Mouse (Mus musculus): Measurements from ENCODE around the gene Hebp1. TPM values are rescaled to one million over a fixed set of nuclear protein-coding genes. Genes with fewer than 3 reads are reported as not detected.
A peak's percentile ranks its signal among the peaks of the same experiment; 100 is the strongest.

The Hebp1 gene
- polyA plus RNA-seq, 1 experiment from 2014 or later, result 59.1 TPM

- WGBS, result 92% methylated on average over 6 of the region's 6 CpGs
Observed at GRCm38 (mm10) chr6:135230586-135230985, 32.8 kb upstream of the Hebp1 start.

GRCm38 (mm10) chr6:135228465-135228941 lies 30.7 kb upstream of the Hebp1 start:
- Histone ChIP-seq H3K4me1 (replicated peaks; ENCODE audit: control insufficient read depth, insufficient read depth, low read length) (peaks cover 11% of the 10 kb centered on the region; the same call in 1 of the 2 replicates), H3K9me3 (ENCODE audit: control insufficient read depth, low read length) (no peaks in the 10 kb centered on the region), H3K4me2 (no peak overlapping the region), H3K4me3 (ENCODE audit: low read depth, low read length) (no peak overlapping the region), H3K9ac (ENCODE audit: low read depth, low read length) (no peak overlapping the region), H3K36me3 (ENCODE audit: control insufficient read depth, insufficient read depth, low read length) (0 out of 2 replicates have a peak, but pooled peaks cover 2% of the 10 kb centered on the region), H3K27me3 (replicated peaks; ENCODE audit: control insufficient read depth, insufficient read depth, low read length) (no peaks in the 10 kb centered on the region), H3K27ac (ENCODE audit: low read depth, low read length) (no peak overlapping the region)
- DNase-seq (ENCODE audit: low spot score), result no peak
- ATAC-seq (replicated peaks; ENCODE audit: low FRiP score), result peak; percentile 42; the same call in 1 of the 2 replicates
- 54% methylated on average over 10 of the region's 10 CpGs for WGBS

More at GRCm38 (mm10) chr6:135230586-135230985, 32.8 kb upstream of the Hebp1 start:
- no peak overlapping the region for H3K4me2 ChIP-seq
- no peak overlapping the region for H3K9ac ChIP-seq (ENCODE audit: low read depth, low read length)
- H3K4me1 ChIP-seq (replicated peaks; ENCODE audit: control insufficient read depth, insufficient read depth, low read length), result peaks cover 11% of the 10 kb centered on the region; the same call in 1 of the 2 replicates
- H3K9me3 ChIP-seq (ENCODE audit: control insufficient read depth, low read length), result no peaks in the 10 kb centered on the region
- DNase-seq (ENCODE audit: low spot score) (no peak), ATAC-seq (replicated peaks; ENCODE audit: low FRiP score) (no peak)
- H3K36me3 ChIP-seq (ENCODE audit: control insufficient read depth, insufficient read depth, low read length), result peaks cover 2% of the 10 kb centered on the region; the same call in 1 of the 2 replicates
- no peaks in the 10 kb centered on the region for H3K27me3 ChIP-seq (replicated peaks; ENCODE audit: control insufficient read depth, insufficient read depth, low read length)
- no peak overlapping the region for H3K27ac ChIP-seq (ENCODE audit: low read depth, low read length)
- H3K4me3 ChIP-seq (ENCODE audit: low read depth, low read length), result no peak overlapping the region

- WGBS, result 67% methylated on average over 6 of the region's 6 CpGs
- Histone ChIP-seq H3K36me3 (ENCODE audit: control insufficient read depth, insufficient read depth, low read length) (0 out of 2 replicates have a peak, but pooled peaks cover 2% of the 10 kb centered on the region), H3K4me2 (no peak overlapping the region), H3K9me3 (ENCODE audit: control insufficient read depth, low read length) (no peaks in the 10 kb centered on the region), H3K27ac (ENCODE audit: low read depth, low read length) (no peak overlapping the region), H3K4me1 (replicated peaks; ENCODE audit: control insufficient read depth, insufficient read depth, low read length) (peaks cover 7% of the 10 kb centered on the region; the same call in 1 of the 2 replicates), H3K4me3 (ENCODE audit: low read depth, low read length) (no peak overlapping the region), H3K27me3 (replicated peaks; ENCODE audit: control insufficient read depth, insufficient read depth, low read length) (no peaks in the 10 kb centered on the region), H3K9ac (ENCODE audit: low read depth, low read length) (no peak overlapping the region)
- no peak for DNase-seq (ENCODE audit: low spot score)
- no peak for ATAC-seq (replicated peaks; ENCODE audit: low FRiP score)
Observed at GRCm38 (mm10) chr6:135223786-135224416, 26.1 kb upstream of the Hebp1 start.

- WGBS, result 90% methylated on average over 5 of the region's 5 CpGs
- Histone ChIP-seq H3K4me3 (ENCODE audit: low read depth, low read length) (no peak overlapping the region), H3K27me3 (replicated peaks; ENCODE audit: control insufficient read depth, insufficient read depth, low read length) (no peaks in the 10 kb centered on the region), H3K27ac (ENCODE audit: low read depth, low read length) (no peak overlapping the region), H3K9ac (ENCODE audit: low read depth, low read length) (no peak overlapping the region), H3K36me3 (ENCODE audit: control insufficient read depth, insufficient read depth, low read length) (no peaks in the 10 kb centered on the region), H3K4me1 (replicated peaks; ENCODE audit: control insufficient read depth, insufficient read depth, low read length) (no peaks in the 10 kb centered on the region), H3K4me2 (no peak overlapping the region), H3K9me3 (ENCODE audit: control insufficient read depth, low read length) (no peaks in the 10 kb centered on the region)
- DNase-seq (ENCODE audit: low spot score) (no peak), ATAC-seq (replicated peaks; ENCODE audit: low FRiP score) (no peak)
Observed at GRCm38 (mm10) chr6:135219916-135220315, 22.1 kb upstream of the Hebp1 start.

GRCm38 (mm10) chr6:135218330-135218729 lies 20.5 kb upstream of the Hebp1 start:
- no peak for ATAC-seq (replicated peaks; ENCODE audit: low FRiP score)
- DNase-seq (ENCODE audit: low spot score), result no peak
- Histone ChIP-seq H3K36me3 (ENCODE audit: control insufficient read depth, insufficient read depth, low read length) (peaks cover 7% of the 10 kb centered on the region; the same call in 1 of the 2 replicates), H3K4me2 (no peak overlapping the region), H3K27ac (ENCODE audit: low read depth, low read length) (no peak overlapping the region), H3K4me3 (ENCODE audit: low read depth, low read length) (no peak overlapping the region), H3K4me1 (replicated peaks; ENCODE audit: control insufficient read depth, insufficient read depth, low read length) (no peaks in the 10 kb centered on the region), H3K27me3 (replicated peaks; ENCODE audit: control insufficient read depth, insufficient read depth, low read length) (no peaks in the 10 kb centered on the region), H3K9me3 (ENCODE audit: control insufficient read depth, low read length) (no peaks in the 10 kb centered on the region), H3K9ac (ENCODE audit: low read depth, low read length) (no peak overlapping the region)
- 55% methylated on average over 8 of the region's 8 CpGs for WGBS

GRCm38 (mm10) chr6:135212666-135213065 lies 14.8 kb upstream of the Hebp1 start:
- 82% methylated on average over 2 of the region's 2 CpGs for WGBS

GRCm38 (mm10) chr6:135211169-135211568 lies 13.3 kb upstream of the Hebp1 start:
- peak overlapping the region; percentile 27; the same call in 1 of the 2 replicates for H3K9ac ChIP-seq (ENCODE audit: low read depth, low read length)
- H3K4me2 ChIP-seq, result peak overlapping the region; percentile 42
- no peaks in the 10 kb centered on the region for H3K27me3 ChIP-seq (replicated peaks; ENCODE audit: control insufficient read depth, insufficient read depth, low read length)
- peaks cover 14% of the 10 kb centered on the region for H3K4me1 ChIP-seq (replicated peaks; ENCODE audit: control insufficient read depth, insufficient read depth, low read length)
- H3K9me3 ChIP-seq (ENCODE audit: control insufficient read depth, low read length), result no peaks in the 10 kb centered on the region
- DNase-seq (ENCODE audit: low spot score), result no peak
- WGBS, result 55% methylated on average over 7 of the region's 7 CpGs
- H3K27ac ChIP-seq (ENCODE audit: low read depth, low read length), result no peak overlapping the region
- peaks cover 7% of the 10 kb centered on the region; the same call in 1 of the 2 replicates for H3K36me3 ChIP-seq (ENCODE audit: control insufficient read depth, insufficient read depth, low read length)
- no peak overlapping the region for H3K4me3 ChIP-seq (ENCODE audit: low read depth, low read length)
- ATAC-seq (replicated peaks; ENCODE audit: low FRiP score), result peak; percentile 82

More at GRCm38 (mm10) chr6:135212666-135213065, 14.8 kb upstream of the Hebp1 start:
- DNase-seq (ENCODE audit: low spot score), result no peak
- Histone ChIP-seq H3K4me3 (ENCODE audit: low read depth, low read length) (no peak overlapping the region), H3K4me2 (no peak overlapping the region), H3K4me1 (replicated peaks; ENCODE audit: control insufficient read depth, insufficient read depth, low read length) (peaks cover 11% of the 10 kb centered on the region), H3K9ac (ENCODE audit: low read depth, low read length) (no peak overlapping the region), H3K27ac (ENCODE audit: low read depth, low read length) (no peak overlapping the region), H3K36me3 (ENCODE audit: control insufficient read depth, insufficient read depth, low read length) (peaks cover 7% of the 10 kb centered on the region; the same call in 1 of the 2 replicates), H3K27me3 (replicated peaks; ENCODE audit: control insufficient read depth, insufficient read depth, low read length) (no peaks in the 10 kb centered on the region), H3K9me3 (ENCODE audit: control insufficient read depth, low read length) (no peaks in the 10 kb centered on the region)
- no peak for ATAC-seq (replicated peaks; ENCODE audit: low FRiP score)

GRCm38 (mm10) chr6:135206909-135207308 lies 9.1 kb upstream of the Hebp1 start:
- DNase-seq (ENCODE audit: low spot score) (no peak), ATAC-seq (replicated peaks; ENCODE audit: low FRiP score) (no peak)
- no peak overlapping the region for H3K27ac ChIP-seq (ENCODE audit: low read depth, low read length)
- 82% methylated on average over 8 of the region's 8 CpGs for WGBS
- H3K36me3 ChIP-seq (ENCODE audit: control insufficient read depth, insufficient read depth, low read length), result no peaks in the 10 kb centered on the region; the same call in 1 of the 2 replicates
- no peak overlapping the region for H3K4me3 ChIP-seq (ENCODE audit: low read depth, low read length)
- no peak overlapping the region for H3K9ac ChIP-seq (ENCODE audit: low read depth, low read length)
- no peaks in the 10 kb centered on the region for H3K27me3 ChIP-seq (replicated peaks; ENCODE audit: control insufficient read depth, insufficient read depth, low read length)
- H3K9me3 ChIP-seq (ENCODE audit: control insufficient read depth, low read length), result no peaks in the 10 kb centered on the region
- no peak overlapping the region for H3K4me2 ChIP-seq
- peaks cover 35% of the 10 kb centered on the region for H3K4me1 ChIP-seq (replicated peaks; ENCODE audit: control insufficient read depth, insufficient read depth, low read length)

GRCm38 (mm10) chr6:135205802-135206201 lies 8.0 kb upstream of the Hebp1 start:
- Histone ChIP-seq H3K9ac (ENCODE audit: low read depth, low read length) (peak overlapping the region; percentile 17), H3K4me2 (peak overlapping the region; percentile 44), H3K4me3 (ENCODE audit: low read depth, low read length) (no peak overlapping the region), H3K9me3 (ENCODE audit: control insufficient read depth, low read length) (no peaks in the 10 kb centered on the region), H3K36me3 (ENCODE audit: control insufficient read depth, insufficient read depth, low read length) (no peaks in the 10 kb centered on the region; the same call in 1 of the 2 replicates), H3K27ac (ENCODE audit: low read depth, low read length) (peak overlapping the region; percentile 73), H3K27me3 (replicated peaks; ENCODE audit: control insufficient read depth, insufficient read depth, low read length) (no peaks in the 10 kb centered on the region), H3K4me1 (replicated peaks; ENCODE audit: control insufficient read depth, insufficient read depth, low read length) (peaks cover 25% of the 10 kb centered on the region)
- DNase-seq (ENCODE audit: low spot score) (no peak), ATAC-seq (replicated peaks; ENCODE audit: low FRiP score) (peak; percentile 44; the same call in 1 of the 2 replicates)
- 65% methylated on average over 4 of the region's 4 CpGs for WGBS

All from liver, embryonic 11.5 days (tissue).